33 mouse cellular contexts compared by ENCODE assay signal in genomic region chr4:124825371-124825965, GRCm38 (mm10). TPM values are rescaled to one million over a fixed set of nuclear protein-coding genes. Genes with fewer than 3 reads are reported as not detected.
"Had no signal": no experiment of that assay in that cellular context is flagged by ENCODE, and none has a peak within 500 bp of the region (broad histone marks: within the 10 kb centered on the region; RNA-seq: fewer than 3 reads in every experiment).

No protein-coding gene starts in this region.

- H3K27ac ChIP-seq: heart, embryonic 10.5 days; heart, embryonic 13.5 days; heart, embryonic 15.5 days; hindbrain, embryonic 13.5 days; hindbrain, embryonic 15.5 days; hindbrain, postnatal 0 days; kidney, embryonic 15.5 days; kidney, postnatal 0 days; left cerebral cortex, adult 2 months; limb, embryonic 13.5 days; limb, embryonic 15.5 days; liver, embryonic 12.5 days; liver, embryonic 14.5 days had no signal

- H3K4me2 ChIP-seq: heart, embryonic 13.5 days; heart, embryonic 15.5 days; hindbrain, embryonic 13.5 days; hindbrain, embryonic 15.5 days; kidney, embryonic 15.5 days; limb, embryonic 13.5 days; limb, embryonic 15.5 days; liver, embryonic 12.5 days had no signal

- DNase-seq: gastrocnemius, postnatal 14 days; gastrocnemius, postnatal 36 days; heart, adult 18-20 months; heart, postnatal 14 days; heart, postnatal 36 days; kidney, adult 11 months; kidney, adult 2 months; kidney, adult 9 months; kidney, postnatal 14 days; kidney, postnatal 36 days; layer of hippocampus, adult 9-11 months; left cerebral cortex, postnatal 4 days had no signal

- H3K27me3 ChIP-seq: heart, embryonic 13.5 days; heart, embryonic 15.5 days; hindbrain, embryonic 13.5 days; hindbrain, embryonic 15.5 days; kidney, embryonic 15.5 days; limb, embryonic 13.5 days; limb, embryonic 15.5 days; liver, embryonic 12.5 days had no signal

- H3K4me3 ChIP-seq: heart, embryonic 10.5 days; heart, embryonic 13.5 days; heart, embryonic 15.5 days; hindbrain, embryonic 13.5 days; hindbrain, embryonic 15.5 days; kidney, embryonic 15.5 days; left cerebral cortex, adult 2 months; limb, embryonic 13.5 days; limb, embryonic 15.5 days; liver, embryonic 12.5 days had no signal

- ATAC-seq: hindbrain, postnatal 0 days; intestine, embryonic 16.5 days; liver, embryonic 12.5 days had no signal

- H3K9me3 ChIP-seq: heart, embryonic 10.5 days; heart, embryonic 13.5 days; heart, embryonic 15.5 days; hindbrain, embryonic 13.5 days; hindbrain, embryonic 15.5 days; kidney, embryonic 15.5 days; limb, embryonic 13.5 days; limb, embryonic 15.5 days; liver, embryonic 12.5 days had no signal

- H3K4me1 ChIP-seq: heart, embryonic 10.5 days; heart, embryonic 13.5 days; heart, embryonic 15.5 days; hindbrain, embryonic 13.5 days; hindbrain, embryonic 15.5 days; kidney, embryonic 15.5 days; limb, embryonic 13.5 days; limb, embryonic 15.5 days; liver, embryonic 12.5 days had no signal

- H3K9ac ChIP-seq: heart, embryonic 13.5 days; heart, embryonic 15.5 days; hindbrain, embryonic 13.5 days; hindbrain, embryonic 15.5 days; kidney, embryonic 15.5 days; limb, embryonic 13.5 days; limb, embryonic 15.5 days; liver, embryonic 12.5 days; liver, embryonic 14.5 days had no signal

RNA-seq across cellular contexts. Expression of gene Maneal, which starts 36.5 kb away (rescaled TPM):
- total RNA-seq: hematopoietic stem cell, adult 5-6 weeks had no signal
- polyA plus RNA-seq: heart, embryonic 13.5 days; heart, embryonic 15.5 days; liver, adult 2 months had no signal

RNA-seq across cellular contexts. Expression of gene Epha10, which starts 55.2 kb away (rescaled TPM):
- total RNA-seq: gastrocnemius, adult 18-20 months; gastrocnemius, adult 8-10 months; gastrocnemius, postnatal 14 days; gastrocnemius, postnatal 36 days; heart, adult 18-20 months; heart, adult 8-10 months; heart, postnatal 14 days; heart, postnatal 36 days; hematopoietic stem cell, adult 5-6 weeks; liver, adult 2 months had no signal
- polyA plus RNA-seq: heart, embryonic 15.5 days; heart, postnatal 0 days; kidney, adult 2 months; kidney, postnatal 0 days; liver, adult 2 months; liver, embryonic 14.5 days; liver, embryonic 16.5 days had no signal
